Mouse (Mus musculus): ENCODE data around the gene Vmn2r43. TPM values are rescaled to one million over a fixed set of nuclear protein-coding genes. Genes with fewer than 3 reads are reported as not detected.
"Not testable (repeated sequence)": the region's sequence is repeated elsewhere in the genome, so short reads cannot be mapped to it uniquely, and the experiment has no call there.

Gene Vmn2r43
- not detected in 2 replicates for polyA plus RNA-seq (2015; fragmentation: Nextera tagmentation; extraction: Ambion mirVana)

DNA sequence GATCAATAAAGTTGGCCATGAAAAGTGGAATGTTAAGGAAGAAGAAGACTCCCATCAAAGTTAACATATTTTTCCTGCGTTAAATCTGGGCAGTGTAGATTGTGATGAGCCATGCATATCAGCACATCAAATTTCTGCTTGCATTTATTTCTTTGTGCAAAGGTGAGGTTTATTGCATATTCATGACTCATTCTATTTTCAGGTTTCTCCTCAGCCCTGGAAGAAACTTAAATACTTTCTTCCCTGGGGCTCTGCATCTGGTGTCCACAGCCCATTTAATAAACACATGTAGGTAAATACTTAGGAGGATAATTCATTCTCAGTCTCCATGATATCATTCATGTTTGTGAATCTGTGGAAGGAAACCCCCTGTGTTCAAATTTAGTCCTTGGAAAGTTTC lies at the start of gene Vmn2r43:
TSS of gene Vmn2r43 (minus strand) at position 101 of the 400 bp plus-strand sequence.
- not testable (repeated sequence) for H3K36me3 ChIP-seq; ATAC-seq (replicated peaks; ENCODE audit: low FRiP score); H3K4me2 ChIP-seq; H3K4me1 ChIP-seq; H3K4me3 ChIP-seq (replicated peaks); H3K27ac ChIP-seq; H3K9ac ChIP-seq; H3K27me3 ChIP-seq; H3K9me3 ChIP-seq (replicated peaks)
- WGBS, result no CpG with 5 or more reads among the region's 1 CpGs

DNA sequence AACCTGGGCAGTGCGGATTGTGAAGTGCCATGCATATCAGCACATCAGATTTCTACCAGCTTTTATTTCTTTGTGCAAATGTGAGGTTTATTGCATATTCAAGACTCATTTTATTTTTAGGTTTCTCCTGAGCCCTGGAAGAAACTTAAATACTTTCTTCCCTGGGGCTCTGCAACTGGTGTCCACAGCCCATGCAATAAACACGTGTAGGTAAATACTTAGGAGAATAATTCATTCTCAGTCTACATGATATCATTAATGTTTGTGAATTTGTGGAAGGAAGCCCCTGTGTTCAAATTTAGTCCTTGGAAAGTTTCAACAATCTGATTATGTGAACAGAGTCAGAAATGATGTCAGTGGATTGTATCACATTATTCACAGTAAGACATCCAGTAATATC lies 60.2 kb downstream of the Vmn2r43 start, which contains the start of gene Vmn2r42:
TSS of gene Vmn2r42 (minus strand) at position 101 of the 400 bp plus-strand sequence.
- H3K9me3 ChIP-seq (replicated peaks); H3K36me3 ChIP-seq; H3K27me3 ChIP-seq; H3K4me3 ChIP-seq (replicated peaks); H3K27ac ChIP-seq; H3K4me1 ChIP-seq; H3K9ac ChIP-seq; ATAC-seq (replicated peaks; ENCODE audit: low FRiP score); H3K4me2 ChIP-seq: not testable (repeated sequence)
- WGBS, result no CpG with 5 or more reads among the region's 2 CpGs

Other genes starting within 250 kb of the Vmn2r43 start
- gene Vmn2r41, start 98.9 kb downstream of the Vmn2r43 start, polyA plus RNA-seq (2015; fragmentation: Nextera tagmentation; extraction: Ambion mirVana), result not detected in 2 replicates
- not detected in 2 replicates for gene Vmn2r42, start 60.3 kb downstream of the Vmn2r43 start, polyA plus RNA-seq (2015; fragmentation: Nextera tagmentation; extraction: Ambion mirVana)
- gene Vmn2r44, start 122.7 kb upstream of the Vmn2r43 start, polyA plus RNA-seq (2015; fragmentation: Nextera tagmentation; extraction: Ambion mirVana), result not detected in 2 replicates
- not detected in 2 replicates for gene Vmn2r45, start 228.5 kb upstream of the Vmn2r43 start, polyA plus RNA-seq (2015; fragmentation: Nextera tagmentation; extraction: Ambion mirVana)

Measured in kidney, embryonic 15.5 days (tissue).